Mouse (Mus musculus): Measurements from ENCODE around the gene Hnrnpr. TPM values are rescaled to one million over a fixed set of nuclear protein-coding genes. Genes with fewer than 3 reads are reported as not detected.

Gene Hnrnpr
- polyA plus RNA-seq (2014; fragmentation: Illumina TruSeq; extraction: RNeasy Lipid Tissue Mini Kit (QIAGEN cat#74804); ENCODE audit: low read depth, low replicate concordance), result 44.7 TPM

DNA sequence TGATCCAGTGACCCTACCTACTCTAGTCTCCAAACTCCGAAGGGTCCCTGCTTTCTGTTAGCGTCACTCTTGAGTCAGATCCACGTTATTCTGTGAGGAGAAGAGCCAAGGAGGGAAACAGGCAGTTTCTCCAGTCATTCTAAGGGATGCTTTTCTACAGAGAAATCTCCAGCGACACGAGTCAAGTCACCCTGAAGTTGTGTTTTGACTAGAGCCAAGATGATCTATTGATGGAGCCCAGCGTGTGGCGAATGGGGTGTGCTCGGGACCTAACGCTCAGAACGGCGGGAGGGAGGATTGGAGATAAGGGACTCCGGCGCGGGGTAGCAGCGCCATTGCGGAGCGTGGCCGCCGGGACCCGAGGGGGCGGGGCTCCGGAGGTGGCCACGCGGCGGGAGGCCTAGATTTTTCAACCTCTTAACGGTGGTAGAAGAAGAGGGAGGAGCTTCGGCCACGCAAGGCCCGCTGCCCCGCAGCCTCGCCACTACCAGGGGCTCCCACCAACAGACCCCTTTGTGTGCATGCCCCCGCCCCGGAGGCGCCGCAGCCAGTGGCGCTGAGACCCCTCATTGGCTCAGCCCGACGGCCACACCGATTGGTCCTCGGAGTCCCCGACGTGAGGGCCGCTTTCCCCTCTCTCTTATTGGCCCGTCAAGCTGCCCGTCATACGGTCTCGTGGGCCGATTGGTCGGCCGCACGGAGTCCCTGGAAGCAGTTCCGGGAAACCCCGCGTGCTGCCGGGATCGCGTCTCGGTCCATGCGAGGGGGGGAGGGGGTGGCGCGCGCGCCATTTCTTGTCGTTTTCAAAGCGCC lies at the start of gene Hnrnpr:
Gene Hnrnpr (plus strand): TSS at position 714 of the 813 bp plus-strand sequence.

DNA sequence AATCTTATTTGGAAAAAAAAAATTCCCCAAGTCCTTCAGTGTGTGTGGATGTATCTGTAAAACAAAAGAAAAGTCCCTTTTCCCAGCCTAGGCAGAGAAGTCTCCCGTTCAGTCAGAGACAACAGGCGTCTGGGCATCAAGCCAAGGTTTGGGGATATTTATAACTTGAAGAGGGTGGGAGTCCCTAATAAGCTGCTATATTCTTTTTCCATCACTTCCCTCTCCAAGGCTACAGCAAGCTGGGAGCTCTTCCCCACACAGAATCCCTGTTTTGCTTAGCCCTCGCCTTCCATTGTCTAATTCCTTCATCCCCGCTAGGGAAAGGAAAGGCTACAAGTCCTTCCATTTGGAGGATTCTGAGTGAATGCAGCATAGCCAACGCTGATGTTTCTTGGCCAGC lies 26.3 kb upstream of the Hnrnpr start, which contains the start of gene Zfp46:
Gene Zfp46 (plus strand): TSS at position 229 of the 400 bp plus-strand sequence.

Other genes starting within 250 kb of the Hnrnpr start
- 15.2 TPM for gene Id3, start 167.4 kb upstream of the Hnrnpr start, polyA plus RNA-seq (2014; fragmentation: Illumina TruSeq; extraction: RNeasy Lipid Tissue Mini Kit (QIAGEN cat#74804); ENCODE audit: low read depth, low replicate concordance)
- 0.11 TPM for gene E2f2, start 138.5 kb upstream of the Hnrnpr start, polyA plus RNA-seq (2014; fragmentation: Illumina TruSeq; extraction: RNeasy Lipid Tissue Mini Kit (QIAGEN cat#74804); ENCODE audit: low read depth, low replicate concordance)
- 1.1 TPM for gene Asap3, start 104.6 kb upstream of the Hnrnpr start, polyA plus RNA-seq (2014; fragmentation: Illumina TruSeq; extraction: RNeasy Lipid Tissue Mini Kit (QIAGEN cat#74804); ENCODE audit: low read depth, low replicate concordance)
- gene Tcea3, start 63.2 kb upstream of the Hnrnpr start, polyA plus RNA-seq (2014; fragmentation: Illumina TruSeq; extraction: RNeasy Lipid Tissue Mini Kit (QIAGEN cat#74804); ENCODE audit: low read depth, low replicate concordance), result 32.7 TPM
- gene Zfp46, start 26.3 kb upstream of the Hnrnpr start, polyA plus RNA-seq (2014; fragmentation: Illumina TruSeq; extraction: RNeasy Lipid Tissue Mini Kit (QIAGEN cat#74804); ENCODE audit: low read depth, low replicate concordance), result 2.1 TPM
- gene Htr1d, start 112.6 kb downstream of the Hnrnpr start, polyA plus RNA-seq (2014; fragmentation: Illumina TruSeq; extraction: RNeasy Lipid Tissue Mini Kit (QIAGEN cat#74804); ENCODE audit: low read depth, low replicate concordance), result not detected
- gene 6030445D17Rik, start 151.3 kb downstream of the Hnrnpr start, polyA plus RNA-seq (2014; fragmentation: Illumina TruSeq; extraction: RNeasy Lipid Tissue Mini Kit (QIAGEN cat#74804); ENCODE audit: low read depth, low replicate concordance), result not detected
- gene Luzp1, start 158.8 kb downstream of the Hnrnpr start, polyA plus RNA-seq (2014; fragmentation: Illumina TruSeq; extraction: RNeasy Lipid Tissue Mini Kit (QIAGEN cat#74804); ENCODE audit: low read depth, low replicate concordance), result 7.8 TPM

Measured in liver, adult 10 weeks (tissue).